Mouse (Mus musculus) heart, adult 8-10 months (tissue): ENCODE data around the gene Smc1a. TPM values are rescaled to one million over a fixed set of nuclear protein-coding genes. Genes with fewer than 3 reads are reported as not detected.

Source experiments
- total RNA-seq, 4 experiments: library from RNA; stranded (reverse); gene quantifications; 2 replicates each; pipeline ENCODE4 v1.2.4; 2022

Smc1a gene
- total RNA-seq, 4 experiments from 2014 or later = 19.7 to 25.7 (median 23.6) TPM

Other genes starting within 250 kb of the Smc1a start
- gene Huwe1, start 215.6 kb upstream of the Smc1a start, total RNA-seq = 100 to 1,000 TPM; 157 to 200 (median 175) TPM
- gene Hsd17b10, start 14.6 kb upstream of the Smc1a start, total RNA-seq = 100 to 1,000 TPM; 222 to 288 (median 242) TPM
- gene Ribc1, start 133 bp upstream of the Smc1a start, total RNA-seq = under 1 TPM; 0.23 to 0.75 (median 0.48) TPM
- gene Iqsec2, start 127.8 kb downstream of the Smc1a start, total RNA-seq = 10 to 100 TPM; 64.3 to 87.0 (median 82.0) TPM
- gene Kdm5c, start 216.6 kb downstream of the Smc1a start, total RNA-seq = 10 to 100 TPM; 26.9 to 54.4 (median 37.6) TPM